Mouse (Mus musculus) G1E-ER4 (cell line): ENCODE measurements around the gene Egfem1. TPM values are rescaled to one million over a fixed set of nuclear protein-coding genes. Genes with fewer than 3 reads are reported as not detected.

Experiments used
- GATA1 ChIP-seq: IDR thresholded peaks from one replicate; pipeline ENCODE4 v1.8.0; 2012; ENCODE audit warnings: low read length, inconsistent platforms
- polyA plus RNA-seq: library from polyadenylated mRNA; stranded (reverse); fragments of >175 nt; gene quantifications from 2 replicates; pipeline ENCODE4 v1.2.3, GENCODE M21; 2012

Egfem1 gene
- polyA plus RNA-seq, 1 experiment = not detected

DNA sequence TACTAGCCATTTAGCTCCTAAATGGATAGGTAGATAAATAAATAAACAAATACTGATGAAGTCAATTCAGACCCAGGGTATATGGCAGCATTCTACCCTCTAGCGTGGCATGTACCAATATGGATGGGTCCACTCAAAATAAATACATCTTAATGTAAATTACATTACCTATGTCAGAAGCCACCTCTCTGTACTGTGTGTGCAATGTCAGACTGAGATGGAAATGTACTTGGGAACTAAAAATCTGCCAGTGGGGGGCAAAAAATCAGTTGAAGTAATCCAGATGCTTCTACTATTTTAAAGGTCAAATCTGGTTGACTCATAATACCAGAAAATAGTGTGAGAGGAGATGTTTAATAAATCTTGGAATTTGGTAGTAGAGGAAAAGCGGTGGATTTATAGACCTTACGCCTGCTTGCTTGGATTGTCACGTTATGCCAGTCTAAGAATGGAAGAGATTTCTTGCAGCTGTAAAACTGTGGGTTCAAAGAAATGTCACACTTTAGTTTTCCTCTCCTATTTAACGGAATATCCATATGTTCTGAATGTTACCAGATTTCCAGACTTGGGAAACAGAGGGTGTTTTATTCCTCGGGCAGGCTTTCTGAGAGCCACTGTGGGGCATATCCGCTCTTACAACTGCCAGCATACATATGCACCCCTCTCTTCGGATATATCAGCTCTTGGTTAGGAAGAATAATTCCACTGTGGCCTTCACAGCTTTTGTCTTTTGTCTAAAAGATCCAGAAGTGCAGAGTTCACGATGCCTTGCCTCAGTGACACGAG lies 116.1 kb downstream of the Egfem1 start:
- TF ChIP-seq GATA1 = no peak

DNA sequence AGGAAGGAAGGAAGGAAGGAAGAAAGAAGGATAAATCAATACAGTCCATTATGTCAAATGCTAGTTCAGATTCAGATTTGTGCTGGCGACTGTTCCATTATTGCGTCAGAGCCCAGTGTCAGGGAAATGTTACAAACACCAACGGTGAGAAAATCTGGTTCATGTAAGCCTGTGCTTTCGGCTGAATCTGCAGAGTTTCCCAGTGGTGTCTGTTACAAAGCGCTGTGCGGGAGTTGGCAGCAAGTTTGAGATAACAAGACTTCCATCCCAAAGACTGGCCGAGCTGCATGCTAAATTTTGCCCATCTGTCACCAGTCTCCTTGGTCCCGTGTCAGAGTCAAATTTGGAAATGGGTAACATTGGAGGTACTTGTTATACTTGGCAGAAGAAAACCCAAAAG lies 118.8 kb downstream of the Egfem1 start:
- no peak for TF ChIP-seq GATA1

DNA sequence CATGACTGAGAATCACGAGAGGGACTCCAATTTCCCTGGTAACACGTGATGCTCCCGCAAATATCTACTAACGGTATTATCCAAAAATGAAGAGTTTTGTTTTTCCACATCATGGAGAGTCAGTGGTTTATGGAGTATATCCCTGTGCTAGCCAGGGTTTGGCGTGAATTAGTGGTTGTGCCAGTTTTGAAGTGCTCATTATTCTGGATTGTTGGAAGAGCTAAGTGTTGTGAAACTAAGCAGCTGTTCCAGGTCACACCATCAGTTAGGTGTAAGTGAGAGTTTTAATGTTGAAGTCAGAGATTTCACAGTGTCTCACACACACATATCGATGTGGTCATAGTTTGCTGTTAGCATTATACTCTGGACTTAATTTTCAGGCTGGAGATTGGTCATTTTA lies 120.7 kb downstream of the Egfem1 start:
- no peak for TF ChIP-seq GATA1

DNA sequence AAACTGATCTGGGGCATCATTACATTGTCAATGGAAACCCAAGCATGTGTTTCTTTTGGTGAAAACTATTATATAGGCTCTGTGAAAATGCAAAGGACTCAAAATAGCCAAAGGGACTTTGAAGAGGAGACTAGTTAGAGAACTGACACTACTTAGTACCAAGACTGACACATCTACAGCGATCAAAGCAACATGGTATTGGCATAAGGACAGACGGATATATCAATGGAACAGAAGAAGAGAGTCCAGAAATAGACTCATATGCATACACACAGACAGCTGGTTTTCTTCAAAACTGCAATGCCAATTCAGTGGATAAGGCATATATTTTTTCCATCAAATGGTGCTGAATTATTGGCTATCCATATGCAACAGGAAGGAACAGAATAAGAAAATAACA lies 140.6 kb downstream of the Egfem1 start:
- no peak for TF ChIP-seq GATA1

DNA sequence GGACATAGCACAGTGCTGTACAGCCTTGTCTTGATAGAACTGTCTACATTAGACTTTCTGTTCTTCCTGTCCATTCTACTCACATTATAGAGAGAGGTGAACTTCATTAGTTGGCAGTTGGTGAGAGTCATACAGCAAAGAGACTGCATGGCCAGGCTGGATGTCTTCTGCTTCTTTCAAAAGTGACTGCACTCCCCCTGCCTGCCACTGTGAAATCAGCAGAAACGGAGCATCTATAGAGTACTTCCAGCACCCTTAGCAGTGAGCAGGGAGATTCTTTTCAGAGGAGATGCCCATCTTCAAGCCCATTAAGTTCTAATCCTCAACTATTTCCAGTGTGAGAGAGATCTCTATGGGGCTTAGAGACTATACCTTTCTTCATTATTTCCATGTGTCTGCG lies 147.9 kb downstream of the Egfem1 start:
- TF ChIP-seq GATA1 = no peak

DNA sequence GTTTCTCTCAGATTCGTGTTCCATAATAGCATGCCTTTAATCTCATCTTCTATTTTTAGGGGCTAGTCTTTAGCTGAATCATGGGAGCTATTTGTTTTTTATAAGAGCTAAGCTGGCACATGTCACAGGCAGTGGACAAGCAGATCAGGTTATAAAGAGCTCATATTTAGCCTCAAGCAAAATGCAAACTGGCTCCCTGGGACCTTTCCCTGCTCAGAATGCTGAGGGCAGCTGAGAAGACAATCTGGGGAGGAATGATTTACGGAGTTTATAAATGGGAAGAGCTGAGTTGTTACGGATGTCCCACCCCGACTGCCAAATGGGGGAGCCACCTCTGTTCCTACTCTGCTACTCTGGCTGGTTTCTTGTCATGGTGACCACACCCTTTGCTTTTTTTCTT lies 153.7 kb downstream of the Egfem1 start:
- TF ChIP-seq GATA1 = no peak

DNA sequence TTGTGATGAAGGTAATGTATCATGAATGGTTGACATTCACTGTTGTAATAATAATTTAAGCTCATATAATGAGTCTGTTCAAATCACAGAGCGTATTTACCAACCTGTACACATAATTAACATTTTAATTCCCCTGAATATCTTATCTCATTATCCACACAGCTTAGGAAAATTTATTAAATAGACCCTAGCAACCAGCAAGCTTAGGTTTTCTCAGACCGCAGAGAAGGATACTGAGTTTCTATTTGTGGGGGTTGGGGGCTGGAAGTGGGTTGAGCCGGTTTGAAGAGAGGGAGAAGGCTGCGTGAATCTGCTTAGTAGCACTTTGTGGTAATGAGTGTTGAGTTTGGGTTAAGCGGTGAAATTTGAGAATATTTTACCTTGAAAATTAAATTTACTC lies 154.7 kb downstream of the Egfem1 start:
- TF ChIP-seq GATA1 = no peak

DNA sequence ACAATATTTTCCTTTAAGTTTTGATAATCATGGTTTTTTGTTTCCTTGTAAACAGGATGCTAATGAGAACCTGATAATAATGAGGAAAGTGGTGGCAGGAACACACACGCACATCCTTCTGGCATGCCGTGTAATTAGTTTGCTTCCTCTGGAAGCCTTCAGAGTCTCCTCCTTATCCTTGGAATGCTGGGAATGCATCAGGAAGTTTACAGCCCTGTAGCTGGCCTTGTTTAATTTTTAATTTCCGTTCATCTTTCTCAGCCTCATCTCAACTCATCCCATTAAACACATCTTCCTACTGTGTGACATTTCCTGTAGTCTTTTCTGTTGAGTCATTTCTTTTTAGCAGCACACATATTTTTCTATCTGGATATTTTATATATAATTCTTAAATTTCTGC lies 161.8 kb downstream of the Egfem1 start:
- no peak for TF ChIP-seq GATA1

DNA sequence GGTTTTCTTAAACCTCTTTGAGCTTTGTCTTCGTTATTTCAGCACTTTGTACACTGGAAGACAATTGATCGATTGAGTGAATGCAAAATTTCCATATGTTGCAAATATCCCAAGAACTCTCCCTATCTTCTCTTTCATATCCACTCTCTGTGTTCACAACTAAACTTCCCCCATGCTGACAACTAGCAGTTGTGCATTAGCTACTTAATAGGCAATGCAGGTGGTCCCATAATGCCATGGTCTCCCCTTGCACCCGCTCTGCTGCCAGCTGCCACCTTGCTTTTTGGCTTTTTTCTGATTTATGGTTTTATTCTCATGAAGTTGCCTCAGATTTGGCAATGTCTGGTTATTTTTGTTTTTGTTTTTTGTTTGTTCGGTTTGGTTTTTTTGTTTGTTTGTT lies 209.8 kb downstream of the Egfem1 start:
- no peak for TF ChIP-seq GATA1

DNA sequence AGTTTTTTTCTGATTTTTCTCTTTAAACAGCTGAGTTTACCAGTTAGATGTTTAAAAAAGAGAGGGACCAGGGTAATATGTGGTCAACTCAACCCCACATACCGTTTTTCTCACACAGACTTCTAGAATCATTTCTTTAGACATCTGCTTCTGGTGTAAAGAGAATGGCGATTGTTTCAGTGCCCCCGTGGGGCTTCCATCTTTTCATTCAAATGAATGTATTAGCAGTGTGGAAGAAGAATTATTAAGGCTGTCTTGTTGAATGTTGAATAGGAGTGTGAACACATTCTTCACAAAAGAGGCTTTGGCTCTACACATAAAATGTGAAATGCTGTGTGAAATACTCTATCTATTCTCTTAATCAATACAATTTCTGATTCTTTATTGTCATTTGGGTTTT lies 210.4 kb downstream of the Egfem1 start:
- TF ChIP-seq GATA1 = no peak

DNA sequence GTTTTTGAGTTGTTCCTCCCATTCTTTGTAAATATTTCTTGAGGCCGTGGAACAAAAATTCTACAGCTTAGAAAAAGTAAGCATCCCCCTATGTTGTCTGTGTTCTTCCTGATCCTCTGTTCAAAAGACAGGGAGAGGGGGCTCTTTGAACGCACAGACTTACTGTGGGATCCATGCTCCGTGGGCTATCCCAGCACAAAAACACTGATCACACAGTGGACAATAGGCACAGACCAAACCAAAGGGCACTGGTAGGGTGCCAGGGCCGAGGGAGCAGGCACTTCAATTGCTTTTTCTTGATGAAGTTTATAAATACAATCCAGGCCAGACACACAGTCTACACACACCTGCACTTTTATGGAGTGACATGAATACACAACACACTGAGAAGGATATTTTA lies 211.4 kb downstream of the Egfem1 start:
- TF ChIP-seq GATA1 = no peak

DNA sequence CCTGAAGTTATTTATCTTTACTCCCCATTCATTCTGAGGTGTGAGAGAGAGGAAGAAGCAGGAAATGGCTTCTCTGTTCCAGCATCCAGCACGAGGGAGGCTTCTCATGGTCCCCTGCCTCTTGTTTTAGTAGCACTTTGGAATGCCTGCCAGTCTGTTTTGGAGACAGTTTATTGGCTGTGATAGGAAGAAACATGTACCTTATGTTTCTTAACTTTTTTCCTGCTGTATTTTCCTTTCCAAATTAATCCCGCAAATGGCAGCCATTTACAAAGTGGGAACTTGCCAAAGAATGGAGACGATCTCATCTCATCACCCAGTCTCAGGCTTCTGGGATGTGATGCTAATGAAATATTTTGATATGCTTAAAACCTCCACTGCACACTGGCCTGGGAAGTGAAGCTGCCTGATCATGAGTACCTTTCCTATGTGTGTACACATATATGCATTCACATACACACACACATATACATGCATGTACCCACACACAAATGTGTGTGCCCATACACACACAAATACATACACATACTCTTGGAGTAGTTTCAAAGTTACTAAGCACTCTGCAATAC lies 260.5 kb downstream of the Egfem1 start:
- no peak for TF ChIP-seq GATA1

DNA sequence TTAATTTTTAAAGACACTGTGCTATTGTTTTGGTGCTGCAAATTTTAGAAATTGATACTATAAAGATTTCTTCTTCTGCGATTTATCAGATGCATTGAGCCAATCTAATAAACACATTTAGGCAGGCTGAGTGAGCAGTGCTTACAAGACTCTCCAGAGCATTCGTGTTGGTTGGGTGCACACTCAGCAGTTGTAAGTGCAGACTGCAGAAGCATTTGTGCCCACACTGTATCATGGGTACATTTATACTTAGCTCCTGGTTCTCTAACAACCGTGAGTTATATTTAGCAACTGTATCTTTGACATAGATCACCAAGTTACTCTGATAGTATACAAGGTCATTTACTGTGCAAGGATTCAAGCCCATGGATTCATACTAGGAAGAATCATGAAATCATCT lies 264.0 kb downstream of the Egfem1 start:
- no peak for TF ChIP-seq GATA1

DNA sequence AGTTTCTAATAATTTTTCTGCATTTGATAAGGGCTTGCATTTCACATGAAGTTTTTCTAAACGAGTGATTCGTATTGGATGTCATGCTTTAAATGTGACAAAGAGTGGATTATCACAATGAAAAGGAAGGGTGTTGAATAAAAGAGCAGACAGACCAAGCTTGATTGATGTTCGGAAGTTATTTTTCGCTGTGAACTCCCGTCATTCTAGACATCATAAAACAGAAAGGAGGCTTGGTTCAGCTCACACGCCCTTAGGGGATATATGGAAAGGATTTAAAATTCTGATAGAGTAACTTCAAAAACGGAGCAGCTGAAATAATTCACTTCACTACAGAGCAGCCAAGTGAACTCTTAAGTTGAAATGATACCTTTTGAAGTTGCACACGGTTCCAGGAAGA lies 285.1 kb downstream of the Egfem1 start:
- TF ChIP-seq GATA1 = no peak

DNA sequence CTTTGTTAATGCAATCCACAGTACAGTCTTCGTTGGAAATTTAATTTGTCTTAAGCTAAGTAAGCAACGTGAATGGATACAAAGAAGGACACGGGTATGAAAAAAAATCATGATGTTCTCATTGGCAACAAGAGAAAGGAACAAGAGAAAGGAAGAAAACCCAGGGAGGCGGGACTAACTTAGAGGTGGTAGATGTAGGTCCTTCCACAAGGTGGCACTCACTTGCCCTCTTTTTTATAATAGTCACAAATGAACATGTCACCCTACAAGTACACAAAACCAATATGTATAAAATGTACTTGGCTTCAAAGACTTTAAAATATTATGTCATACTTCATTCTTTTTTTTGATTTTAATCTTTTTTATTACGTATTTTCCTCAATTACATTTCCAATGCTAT lies 288.7 kb downstream of the Egfem1 start:
- no peak for TF ChIP-seq GATA1

DNA sequence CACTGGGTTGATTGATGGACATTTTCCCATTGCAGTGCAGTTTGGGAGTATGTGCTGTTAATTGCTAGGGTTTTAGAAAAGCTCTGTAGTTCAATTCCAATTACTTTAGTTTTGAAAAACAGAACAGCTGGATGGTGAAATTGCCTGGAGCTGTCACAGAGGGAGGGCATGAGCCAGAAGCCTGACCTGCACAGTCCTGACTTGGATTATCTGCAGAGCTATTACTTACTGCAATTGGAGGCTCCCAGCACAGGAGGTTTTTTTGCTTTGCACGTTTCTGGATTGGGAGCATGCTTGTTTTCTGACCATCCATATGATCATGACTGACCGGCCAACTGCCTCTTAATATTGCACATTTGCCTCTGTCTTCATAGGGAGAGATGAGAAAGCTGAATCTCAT lies 299.4 kb downstream of the Egfem1 start:
- TF ChIP-seq GATA1 = no peak

DNA sequence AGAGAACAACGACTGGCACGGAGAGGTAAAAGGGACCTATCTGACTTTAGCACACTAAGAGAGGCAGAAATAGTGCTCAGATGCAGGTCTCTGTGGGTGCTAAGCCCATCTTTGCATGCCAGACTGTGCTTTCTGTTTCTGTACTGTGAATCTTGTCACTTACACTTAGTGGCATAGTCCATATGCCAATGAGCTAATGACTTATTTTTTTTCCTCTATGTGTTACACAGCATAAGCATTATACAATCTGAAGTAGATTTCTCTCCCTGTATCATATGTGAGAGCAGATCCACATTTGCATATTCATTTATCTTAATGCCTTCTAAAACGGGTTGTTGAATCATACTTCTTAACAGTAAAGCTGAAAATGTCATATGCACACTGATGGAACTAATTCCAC lies 317.2 kb downstream of the Egfem1 start:
- TF ChIP-seq GATA1 = no peak
